Mouse (Mus musculus) kidney, embryonic 15.5 days (tissue): ENCODE data around the gene Agpat4. TPM values are rescaled to one million over a fixed set of nuclear protein-coding genes. Genes with fewer than 3 reads are reported as not detected.

ENCODE experiments used
- ATAC-seq: fragments of 200-750 bp; cut with Nextera tagmentation; replicated peaks from 2 replicates; pipeline ENCODE4 v1.8.0; 2017; ENCODE audit warnings: moderate TSS enrichment; ENCODE audit not compliant: low FRiP score
- H3K27ac ChIP-seq: fragments of 300-500 bp; sonication (generic); 2 replicates; pipeline ENCODE4 v1.5.1; 2015; ENCODE audit warnings: mild to moderate bottlenecking, inconsistent platforms
- H3K27me3 ChIP-seq: fragments of 300-500 bp; sonication (generic); 2 replicates; pipeline ENCODE4 v1.6.1; 2015; ENCODE audit warnings: inconsistent platforms
- H3K36me3 ChIP-seq: fragments of 300-500 bp; sonication (generic); 2 replicates; pipeline ENCODE4 v1.6.1; 2015; ENCODE audit warnings: inconsistent platforms
- H3K4me1 ChIP-seq: fragments of 300-500 bp; sonication (generic); 2 replicates; pipeline ENCODE4 v1.6.1; 2015; ENCODE audit warnings: inconsistent platforms
- H3K4me2 ChIP-seq: fragments of 300-500 bp; sonication (generic); 2 replicates; pipeline ENCODE4 v1.6.1; 2015; ENCODE audit warnings: moderate library complexity, mild to moderate bottlenecking, inconsistent platforms
- H3K4me3 ChIP-seq: fragments of 300-500 bp; sonication (generic); replicated peaks from 2 replicates; pipeline ENCODE4 v1.5.1; 2015; ENCODE audit warnings: mild to moderate bottlenecking, inconsistent platforms
- H3K9ac ChIP-seq: fragments of 300-500 bp; sonication (generic); 2 replicates; pipeline ENCODE4 v1.6.1; 2015; ENCODE audit warnings: mild to moderate bottlenecking, inconsistent platforms
- H3K9me3 ChIP-seq: fragments of 300-500 bp; sonication (generic); replicated peaks from 2 replicates; pipeline ENCODE4 v1.6.1; 2016; ENCODE audit warnings: inconsistent platforms
- WGBS: fragments of 180-500 bp; shearing (Covaris S2); methylation state at CpG from one replicate; pipeline ENCODE4 v1.1.7; 2015; ENCODE audit warnings: mixed read lengths; 5-methylcytosine and 5-hydroxymethylcytosine counted together
- polyA plus RNA-seq: library from polyadenylated mRNA; unstranded; fragments of >200 nt; fragmentation: Nextera tagmentation; extraction: Ambion mirVana; gene quantifications from 2 replicates; pipeline ENCODE4 v1.2.1, GENCODE M21; 2015

Agpat4 gene
- polyA plus RNA-seq, 1 experiment from 2014 or later, result 37.2 TPM

- H3K27ac ChIP-seq, result peak overlapping the region; percentile 24; the same call in 1 of the 2 replicates
- no peaks in the 10 kb centered on the region for H3K9me3 ChIP-seq
- no peak overlapping the region for H3K9ac ChIP-seq
- no peak overlapping the region for H3K4me2 ChIP-seq
- no peaks in the 10 kb centered on the region for H3K27me3 ChIP-seq
- ATAC-seq, result peak; percentile 38; the same call in 1 of the 2 replicates
- H3K4me3 ChIP-seq, result no peak overlapping the region
- 62% methylated on average over 10 of the region's 10 CpGs for WGBS
- H3K4me1 ChIP-seq, result peaks cover 50% of the 10 kb centered on the region
- H3K36me3 ChIP-seq, result peaks cover 38% of the 10 kb centered on the region
Measured at GRCm38 (mm10) chr17:12268538-12268937, 150.0 kb downstream of the Agpat4 start.

Other genes with a start within 250 kb of the Agpat4 start
- 46.9 and 50.2 TPM in 2 replicates for gene Map3k4, start 200.1 kb downstream of the Agpat4 start, polyA plus RNA-seq